ENCODE assay signal across 7 mouse cellular contexts in the genomic region with DNA sequence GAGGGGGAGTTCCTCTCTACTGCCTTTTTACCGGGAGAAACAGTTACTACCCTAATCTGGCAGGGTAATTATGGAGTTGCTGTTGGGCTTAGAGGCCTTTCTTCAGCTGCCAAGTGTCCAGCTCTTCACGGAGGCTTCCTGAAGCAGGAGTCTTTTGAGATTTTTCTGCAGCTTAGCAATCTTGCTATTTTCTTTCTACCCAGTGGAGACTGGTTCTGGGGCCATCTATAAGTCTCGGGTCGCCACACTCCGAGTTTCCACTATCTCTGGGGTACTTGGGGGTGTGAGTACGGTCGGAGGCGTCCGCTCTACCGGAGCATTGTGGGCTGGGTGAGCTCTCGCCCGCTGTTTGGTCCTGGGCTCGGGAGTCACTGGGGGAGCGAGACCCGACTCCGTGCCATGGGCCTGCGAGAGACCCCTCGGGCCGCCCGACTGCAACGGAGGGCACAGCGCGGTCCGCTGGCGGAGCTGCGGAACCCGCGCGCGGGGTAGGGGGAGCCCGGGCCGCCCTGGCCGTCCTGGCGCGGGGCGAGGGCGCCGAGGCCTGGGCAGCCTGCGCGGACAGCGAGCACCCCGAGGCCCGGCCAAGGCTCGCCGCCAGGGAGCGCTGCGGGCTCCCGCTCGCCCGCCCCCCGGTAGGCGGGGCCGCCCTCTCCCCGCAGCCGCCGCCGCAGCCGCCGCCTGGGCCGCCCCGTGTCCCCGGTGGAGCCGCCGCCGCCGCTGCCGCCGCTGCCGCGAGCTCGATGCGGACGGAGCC. TPM values are rescaled to one million over a fixed set of nuclear protein-coding genes. Genes with fewer than 3 reads are reported as not detected.
DNase-seq lines count a peak whose midpoint lies in the region; ATAC-seq lines count a peak whose summit lies in the region.

A gene (plus strand): TSS at position 661 of the 757 bp plus-strand sequence.

- peak within 1 kb of the TSS; percentile 94 for H3K9ac ChIP-seq in intestine, embryonic 14.5 days (ENCODE audit: low read length)

- H3K27me3 ChIP-seq in intestine, embryonic 14.5 days (replicated peaks; ENCODE audit: control insufficient read depth, insufficient read depth, low read length): no peaks in the 10 kb centered on the region
- no peaks in the 10 kb centered on the region for H3K27me3 ChIP-seq in midbrain, embryonic 10.5 days (ENCODE audit: low read depth, poor library complexity, severe bottlenecking)

- intact Hi-C loops in gastrocnemius, postnatal 36 days (cut with DNase I): loop anchor here (5.0 kb wide), 1 partner anchor 39 kb away; a partner anchor contains a TSS
- intact Hi-C loops in left cerebral cortex, postnatal 36 days (cut with DNase I): loop anchor here (2.0 kb wide), 2 partner anchors 32 to 78 kb away; no protein-coding TSS in a partner anchor

- H3K4me3 ChIP-seq in intestine, embryonic 14.5 days (ENCODE audit: low read depth, low read length): peak within 1 kb of the TSS; percentile 88
- H3K4me3 ChIP-seq in midbrain, embryonic 10.5 days: peak within 1 kb of the TSS; percentile 99

- DNase-seq in adrenal gland, adult 2 months: peak; percentile 94
- DNase-seq in embryo, embryonic 10.5 days (ENCODE audit: low spot score): peak; percentile 85
- peak; percentile 83 to 87 for DNase-seq in gastrocnemius, postnatal 36 days
- DNase-seq in intestine, embryonic 14.5 days (ENCODE audit: low spot score): peak; percentile 93
- DNase-seq in left cerebral cortex, postnatal 36 days (ENCODE audit: low spot score in 2 of 2): peak; percentile 79 to 92
- DNase-seq in midbrain, embryonic 10.5 days (ENCODE audit: low spot score): peak; percentile 85
- peak; percentile 74 for DNase-seq in skeletal muscle tissue, adult 2 months (ENCODE audit: low read depth, low spot score)

- ATAC-seq in intestine, embryonic 14.5 days (replicated peaks; ENCODE audit: low FRiP score, low TSS enrichment, low read depth): peak; percentile 91

- H3K36me3 ChIP-seq in intestine, embryonic 14.5 days (ENCODE audit: control insufficient read depth, insufficient read depth, low read length): peaks cover 33% of the 10 kb centered on the region
- peaks cover 39% of the 10 kb centered on the region for H3K36me3 ChIP-seq in midbrain, embryonic 10.5 days

- under 1% methylated on average over 52 of the region's 73 CpGs for WGBS in intestine, embryonic 14.5 days
- WGBS in midbrain, embryonic 10.5 days: under 1% methylated on average over 62 of the region's 73 CpGs

- peak within 1 kb of the TSS; percentile 82 for H3K4me2 ChIP-seq in intestine, embryonic 14.5 days (ENCODE audit: low read length)

- no peaks in the 10 kb centered on the region for H3K9me3 ChIP-seq in intestine, embryonic 14.5 days (ENCODE audit: control insufficient read depth, low read length)
- no peaks in the 10 kb centered on the region for H3K9me3 ChIP-seq in midbrain, embryonic 10.5 days (replicated peaks)

- peaks cover 24% of the 10 kb centered on the region for H3K4me1 ChIP-seq in intestine, embryonic 14.5 days (replicated peaks; ENCODE audit: control insufficient read depth, insufficient read depth, low read length)
- H3K4me1 ChIP-seq in midbrain, embryonic 10.5 days: peaks cover 30% of the 10 kb centered on the region

- H3K27ac ChIP-seq in intestine, embryonic 14.5 days (ENCODE audit: low read depth): peak within 1 kb of the TSS; percentile 95
- peak within 1 kb of the TSS; percentile 98 for H3K27ac ChIP-seq in midbrain, embryonic 10.5 days (replicated peaks)

RNA-seq across cellular contexts. Expression of the gene that starts here (rescaled TPM):
- total RNA-seq in adrenal gland, adult 2 months (2021): 10 to 100 TPM; 48.3 to 59.3 TPM
- polyA plus RNA-seq in adrenal gland, adult 2 months (2012; rRNA removed): 44.2 and 53.1 TPM in 2 replicates
- 10 to 100 TPM; 50.5 to 55.7 TPM for total RNA-seq in gastrocnemius, postnatal 36 days (2021)
- polyA plus RNA-seq in intestine, embryonic 14.5 days (2014; fragmentation: Nextera tagmentation; extraction: Ambion mirVana): 12.1 and 13.3 TPM in 2 replicates
- total RNA-seq in left cerebral cortex, postnatal 36 days (2021): 10 to 100 TPM; 49.3 to 61.7 TPM
- 9.0 and 9.2 TPM in 2 replicates for polyA plus RNA-seq in midbrain, embryonic 10.5 days (2016; fragmentation: Nextera tagmentation; extraction: Ambion mirVana)

Comparison
In these comparisons a context has a peak if more than half of its experiments do, and no peak if none do; other contexts are left out.
1. Peak in every context shown above with its lines: DNase-seq, ATAC-seq, H3K4me3 ChIP-seq and H3K27ac ChIP-seq.